Mouse (Mus musculus): ENCODE results near the gene Itpr3.

DNA sequence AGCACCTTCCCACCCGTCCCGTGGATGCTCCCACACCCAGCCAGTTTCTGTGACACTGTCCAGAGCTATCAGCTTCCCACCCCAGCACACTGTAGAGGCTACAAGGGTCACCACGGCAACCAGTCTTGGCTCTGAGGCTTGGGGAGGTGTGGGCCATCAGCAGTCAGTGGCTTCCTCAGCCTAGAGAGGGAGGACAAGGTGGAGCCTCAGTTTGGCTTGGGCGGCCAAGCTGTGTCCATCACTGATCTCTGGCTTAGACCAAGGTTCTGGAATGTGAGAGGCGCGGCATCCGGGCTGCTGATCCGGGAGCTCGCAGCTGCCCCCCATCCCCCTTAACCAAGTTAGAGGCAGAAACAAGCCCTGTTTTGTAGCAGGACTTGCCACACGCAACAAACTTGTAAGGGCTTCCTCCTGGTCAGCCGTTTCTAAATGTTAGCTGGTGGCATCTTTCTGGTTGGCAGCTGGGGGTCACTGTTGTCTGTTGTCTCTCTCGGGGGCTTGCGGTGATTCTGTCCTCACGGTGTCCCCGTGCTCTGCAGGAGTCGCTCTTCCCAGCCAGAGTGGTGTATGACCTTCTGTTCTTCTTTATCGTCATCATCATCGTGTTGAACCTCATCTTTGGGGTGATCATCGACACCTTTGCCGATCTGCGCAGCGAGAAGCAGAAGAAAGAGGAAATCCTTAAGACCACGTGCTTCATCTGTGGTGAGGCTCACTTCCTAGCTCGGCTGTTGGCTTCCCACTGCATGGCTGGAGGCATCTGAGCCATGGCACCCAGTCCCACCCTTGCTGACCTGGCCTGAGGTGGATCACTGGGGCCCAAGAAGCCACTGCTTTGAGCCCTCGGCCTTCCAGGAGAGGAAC lies 61.8 kb downstream of the Itpr3 start:
- no peak for TF ChIP-seq CTCF (IDR thresholded peaks at IDR 0.05)
- no peak for TF ChIP-seq POLR2A (IDR thresholded peaks at IDR 0.05; ENCODE audit: insufficient read depth, low read depth, low read length)
- no peak for TF ChIP-seq EP300 (IDR thresholded peaks at IDR 0.05; ENCODE audit: insufficient read depth, low read depth, low read length)

Measured in heart, adult 2 months (tissue).